ENCODE assay signal across 8 mouse cellular contexts in genomic region chr5:43360298-43360697, GRCm38 (mm10).
DNase-seq lines count a peak whose midpoint lies in the region; ATAC-seq and TF ChIP-seq lines count a peak whose summit lies in the region.
"Had no signal": no experiment of that assay in that cellular context is flagged by ENCODE, and none has a peak within 500 bp of the region (broad histone marks: within the 10 kb centered on the region; RNA-seq: fewer than 3 reads in every experiment).

No protein-coding gene starts in this region.

- H3K9me3 ChIP-seq in kidney, postnatal 0 days (replicated peaks; ENCODE audit: low read length) = no peaks in the 10 kb centered on the region
- H3K9me3 ChIP-seq in E14TG2a.4 (ENCODE audit: low read length) = peaks cover 8% of the 10 kb centered on the region; the same call in 1 of the 2 replicates
- no peaks in the 10 kb centered on the region for H3K9me3 ChIP-seq in embryonic facial prominence, embryonic 10.5 days
- H3K9me3 ChIP-seq: liver, embryonic 15.5 days had no signal

- DNase-seq in kidney, postnatal 0 days (ENCODE audit: low spot score) = peak; percentile 83
- no peak for DNase-seq in kidney, adult 8-10 months
- DNase-seq in Muller cell, postnatal 12 days (ENCODE audit: inconsistent ontology term) = peak; percentile 69
- peak; percentile 35 for DNase-seq in embryonic facial prominence, embryonic 10.5 days (ENCODE audit: low spot score)
- no peak for DNase-seq in spleen, postnatal 14 days (ENCODE audit: low spot score in 2 of 2)

- H3K4me1 ChIP-seq in kidney, postnatal 0 days (replicated peaks; ENCODE audit: insufficient read depth, low read length) = no peaks in the 10 kb centered on the region
- H3K4me1 ChIP-seq in E14TG2a.4 (replicated peaks; ENCODE audit: low read depth, low read length) = peaks cover 15% of the 10 kb centered on the region
- H3K4me1 ChIP-seq in embryonic facial prominence, embryonic 10.5 days = peaks cover 5% of the 10 kb centered on the region

- no peak overlapping the region for H3K4me2 ChIP-seq in kidney, postnatal 0 days (ENCODE audit: low read length)
- H3K4me2 ChIP-seq: liver, embryonic 15.5 days had no signal

- peak; percentile 88 for TF ChIP-seq CTCF in kidney, postnatal 0 days (IDR thresholded peaks at IDR 0.05; ENCODE audit: low read depth)
- TF ChIP-seq CTCF in E14TG2a.4 (conservative IDR thresholded peaks at IDR 0.05; ENCODE audit: low read length) = peak; percentile 42

- H3K9ac ChIP-seq in kidney, postnatal 0 days (ENCODE audit: low read depth, low read length) = no peak overlapping the region
- H3K9ac ChIP-seq: liver, embryonic 15.5 days had no signal

- no peaks in the 10 kb centered on the region for H3K27me3 ChIP-seq in kidney, postnatal 0 days (ENCODE audit: insufficient read depth, low read length)
- no peaks in the 10 kb centered on the region for H3K27me3 ChIP-seq in E14TG2a.4 (ENCODE audit: insufficient read depth, low read length)
- no peaks in the 10 kb centered on the region for H3K27me3 ChIP-seq in embryonic facial prominence, embryonic 10.5 days (replicated peaks; ENCODE audit: low read depth, poor library complexity, severe bottlenecking)
- H3K27me3 ChIP-seq: liver, embryonic 15.5 days had no signal

- ATAC-seq in kidney, postnatal 0 days (replicated peaks; ENCODE audit: low FRiP score, low read depth) = no peak
- ATAC-seq in megakaryocyte progenitor cell, adult 5-6 weeks (replicated peaks; ENCODE audit: poor library complexity) = peak; percentile 73

- 42% methylated on average over 3 of the region's 3 CpGs for WGBS in kidney, postnatal 0 days
- 44% methylated on average over 3 of the region's 3 CpGs for WGBS in embryonic facial prominence, embryonic 10.5 days

- no peaks in the 10 kb centered on the region for H3K36me3 ChIP-seq in kidney, postnatal 0 days (ENCODE audit: insufficient read depth, low read length)
- H3K36me3 ChIP-seq in E14TG2a.4 (ENCODE audit: insufficient read depth, low read length) = no peaks in the 10 kb centered on the region
- H3K36me3 ChIP-seq in embryonic facial prominence, embryonic 10.5 days (replicated peaks) = no peaks in the 10 kb centered on the region
- H3K36me3 ChIP-seq: liver, embryonic 15.5 days had no signal

- H3K4me3 ChIP-seq in kidney, postnatal 0 days (replicated peaks; ENCODE audit: low read depth, low read length) = no peak overlapping the region
- no peak overlapping the region for H3K4me3 ChIP-seq in E14TG2a.4 (replicated peaks; ENCODE audit: low read length)
- H3K4me3 ChIP-seq in embryonic facial prominence, embryonic 10.5 days = no peak overlapping the region
- H3K4me3 ChIP-seq: liver, embryonic 15.5 days had no signal

- H3K27ac ChIP-seq in kidney, postnatal 0 days = no peak overlapping the region
- H3K27ac ChIP-seq in embryonic facial prominence, embryonic 10.5 days (replicated peaks) = no peak overlapping the region
- H3K27ac ChIP-seq: liver, embryonic 15.5 days had no signal

Comparison
In these comparisons a context has a peak if more than half of its experiments do, and no peak if none do; other contexts are left out.
1. DNase-seq: peak in kidney, postnatal 0 days (single experiment), Muller cell, postnatal 12 days (single experiment) and embryonic facial prominence, embryonic 10.5 days (single experiment); none in kidney, adult 8-10 months (0 of 2) and spleen, postnatal 14 days (0 of 2).